Mouse (Mus musculus) embryonic fibroblast, embryonic 13.5 days (primary cell): ENCODE measurements around the gene Nsd1.

Source experiments
- CTCF ChIP-seq: IDR thresholded peaks from 2 replicates; pipeline ENCODE4 v1.5.1; 2011; ENCODE audit warnings: mild to moderate bottlenecking, control low read depth, low read length, moderate library complexity, borderline replicate concordance; ENCODE audit not compliant: insufficient read depth
- POLR2A ChIP-seq: IDR thresholded peaks from 2 replicates; pipeline ENCODE4 v1.6.1; 2011; ENCODE audit warnings: low read depth, mild to moderate bottlenecking, control low read depth, low read length, moderate library complexity

- no peak for TF ChIP-seq POLR2A
- peak; percentile 84 for TF ChIP-seq CTCF
Observed at GRCm38 (mm10) chr13:55327633-55328032, 118.1 kb downstream of the Nsd1 start.
